Mouse (Mus musculus): Measurements from ENCODE around the gene Lhx9.

DNA sequence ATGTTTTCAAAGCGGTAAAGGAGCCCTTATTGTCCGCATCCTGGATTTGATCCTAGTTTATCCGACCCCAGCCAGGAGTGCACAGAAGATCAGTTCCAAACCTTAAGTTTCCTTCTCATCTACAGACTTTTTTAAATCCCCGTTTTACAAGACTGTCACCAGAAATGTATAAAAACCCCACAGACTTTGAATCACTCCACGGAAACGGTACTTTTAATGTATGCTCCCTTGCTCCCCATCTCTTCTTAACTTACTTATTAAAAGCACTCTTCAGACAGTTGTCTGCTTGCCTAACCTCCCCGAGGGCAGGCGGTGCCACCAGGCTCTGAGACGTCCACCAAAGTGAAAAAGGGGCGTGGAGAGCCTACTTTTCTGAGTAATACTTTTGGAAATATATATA, 5.6 kb downstream of the Lhx9 start:
- TF ChIP-seq CTCF (IDR thresholded peaks at IDR 0.05; ENCODE audit: extremely low read depth, insufficient read length, insufficient replicate concordance, low read depth, low read length), result no peak
- TF ChIP-seq POLR2A (IDR thresholded peaks at IDR 0.05; ENCODE audit: low read depth, low read length), result no peak
